Mouse (Mus musculus) lung, adult 2 months (tissue): ENCODE data around the gene Dpf1. TPM values are rescaled to one million over a fixed set of nuclear protein-coding genes. Genes with fewer than 3 reads are reported as not detected.

Source experiments
- DNase-seq: peaks from one replicate; pipeline ENCODE4 v3.0.0; 2022
- H3K4me1 ChIP-seq: fragments of 200-500 bp; 2 replicates; pipeline ENCODE4 v1.6.1; 2011; ENCODE audit warnings: low read length; ENCODE audit not compliant: control insufficient read depth, insufficient read depth
- H3K4me3 ChIP-seq: fragments of 200-500 bp; replicated peaks from 2 replicates; pipeline ENCODE3; 2011; ENCODE audit warnings: low read depth, mild to moderate bottlenecking, control low read depth, low read length; ENCODE audit errors: extremely low read depth
- CTCF ChIP-seq: fragments of 200-500 bp; IDR thresholded peaks from 2 replicates; pipeline ENCODE4 v1.5.1; 2011; ENCODE audit warnings: mild to moderate bottlenecking, low read length, control low read depth; ENCODE audit not compliant: insufficient read depth
- POLR2A ChIP-seq: fragments of 200-500 bp; IDR thresholded peaks from 2 replicates; pipeline ENCODE4 v1.6.1; 2011; ENCODE audit warnings: low read depth, mild to moderate bottlenecking, control low read depth, low read length, borderline replicate concordance; ENCODE audit errors: extremely low read depth
- WGBS: fragments of 180-500 bp; shearing (Covaris S2); methylation state at CpG from one replicate; pipeline ENCODE4 v1.1.7; 2018; 5-methylcytosine and 5-hydroxymethylcytosine counted together
- polyA plus RNA-seq: library from polyadenylated mRNA; depleted of rRNA; stranded (reverse); fragments of >200 nt; gene quantifications from 2 replicates; pipeline ENCODE4 v1.2.3, GENCODE M21; 2012

Gene Dpf1
- polyA plus RNA-seq, 1 experiment = 4.0 TPM

DNA sequence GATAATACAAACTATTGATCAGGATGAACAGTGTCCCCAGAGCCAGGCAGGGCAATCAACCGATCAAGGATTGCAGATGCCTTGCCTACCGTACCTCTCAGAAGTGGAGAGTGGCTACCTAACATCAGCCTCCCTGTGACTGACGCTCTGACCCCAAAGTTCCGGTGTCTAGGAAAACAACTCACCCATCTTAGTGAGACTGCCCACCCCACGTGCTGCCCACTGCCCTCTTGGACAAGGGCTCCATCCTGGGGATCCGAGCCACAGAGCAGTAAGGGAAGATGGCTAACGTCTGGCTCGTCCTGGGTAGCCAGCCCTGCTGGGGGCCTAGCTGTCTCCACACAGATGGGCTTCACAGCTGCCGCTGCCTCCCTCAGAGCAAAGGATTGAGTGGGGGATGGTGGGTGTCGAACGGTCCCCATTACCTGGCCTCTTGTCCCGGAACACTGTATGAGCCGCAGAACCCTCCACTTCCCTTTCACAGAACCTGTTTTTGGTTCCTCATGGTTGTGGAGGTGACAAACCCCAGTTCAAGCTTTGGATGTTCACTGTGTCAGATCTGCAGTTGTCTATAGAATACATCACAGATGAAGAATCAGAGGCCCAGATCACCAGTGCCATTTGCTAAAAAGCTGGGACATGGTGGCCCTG lies 9.5 kb upstream of the Dpf1 start:
- 68% methylated on average over 13 of the region's 13 CpGs for WGBS
- TF ChIP-seq POLR2A = no peak
- no peak for TF ChIP-seq CTCF
- Histone ChIP-seq H3K4me1 (peaks cover 3% of the 10 kb centered on the region; the same call in 1 of the 2 replicates), H3K4me3 (no peak overlapping the region)
- no peak for DNase-seq

DNA sequence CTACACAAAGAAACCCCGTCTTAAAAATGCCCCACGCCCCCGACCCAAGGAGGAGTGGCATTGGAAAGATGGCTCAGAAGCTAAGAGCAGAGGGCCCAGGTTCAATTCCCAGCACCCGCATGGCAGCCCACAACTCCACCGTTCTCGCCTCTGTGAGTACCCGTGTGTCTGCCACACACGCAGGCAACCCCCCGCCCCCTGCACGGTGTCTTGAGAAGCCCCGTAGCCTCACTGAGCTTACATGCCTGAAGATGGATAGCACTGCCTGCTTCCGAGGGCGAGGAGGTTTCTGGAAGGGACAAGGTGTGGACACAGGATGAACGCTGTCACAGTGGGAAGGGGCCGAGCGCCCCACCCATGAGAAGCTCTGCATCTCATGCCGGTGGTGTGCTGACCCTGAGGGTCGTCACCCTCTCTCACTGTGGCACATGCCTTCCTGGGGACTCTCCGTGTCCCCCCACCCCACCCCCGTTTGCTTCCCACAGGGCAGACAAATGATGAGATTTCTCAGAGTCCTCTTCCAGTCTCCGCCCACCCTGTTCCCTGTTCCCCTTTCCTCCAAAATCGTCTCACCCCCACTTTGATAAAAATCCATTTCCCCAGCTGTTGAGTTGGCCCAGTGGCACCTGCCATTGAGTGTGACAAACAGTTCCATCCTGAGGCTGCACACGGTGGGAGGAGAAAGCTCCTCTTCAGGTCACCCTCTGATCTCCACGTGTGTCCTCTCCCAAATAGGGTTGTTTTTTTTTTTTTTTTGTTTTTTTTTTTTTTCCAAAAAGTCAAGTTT lies 7.7 kb upstream of the Dpf1 start:
- H3K4me3 ChIP-seq = no peak overlapping the region
- TF ChIP-seq POLR2A = peak; percentile 37; the same call in 1 of the 2 replicates
- TF ChIP-seq CTCF = no peak
- no peak for DNase-seq
- H3K4me1 ChIP-seq = peaks cover 3% of the 10 kb centered on the region; the same call in 1 of the 2 replicates
- WGBS = 65% methylated on average over 24 of the region's 24 CpGs

GRCm38 (mm10) chr7:29296998-29297397 lies 6.8 kb upstream of the Dpf1 start:
- H3K4me3 ChIP-seq = no peak overlapping the region
- H3K4me1 ChIP-seq = peaks cover 3% of the 10 kb centered on the region; the same call in 1 of the 2 replicates
- TF ChIP-seq CTCF (peak; percentile 97), POLR2A (no peak)
- WGBS = 11% methylated on average over 10 of the region's 10 CpGs
- no peak for DNase-seq

DNA sequence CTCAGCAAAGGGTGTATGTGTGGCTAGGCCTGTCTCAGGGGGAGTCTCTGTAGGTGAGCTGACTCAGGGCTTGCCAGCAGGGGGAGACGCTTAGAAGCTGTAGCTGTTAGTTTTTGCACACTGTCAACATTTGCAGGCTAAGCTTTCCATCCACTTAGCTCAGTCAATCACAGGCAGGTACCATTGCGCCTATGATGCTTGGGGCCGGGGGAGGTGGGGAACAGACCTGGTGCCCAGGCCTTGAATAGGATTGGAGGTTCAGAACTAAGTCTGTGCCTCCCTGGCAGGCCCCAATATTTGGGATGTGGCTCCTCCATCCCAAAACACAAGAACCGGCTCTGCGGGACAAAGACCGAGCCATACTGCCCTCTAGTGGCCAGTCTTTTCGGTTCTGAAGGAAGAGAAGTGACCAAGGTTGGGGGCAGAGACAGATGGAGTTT lies 2.6 kb upstream of the Dpf1 start:
- 4% methylated on average over 7 of the region's 7 CpGs for WGBS
- peak; percentile 68 for TF ChIP-seq CTCF
- no peak for TF ChIP-seq POLR2A
- Histone ChIP-seq H3K4me1 (peaks cover 4% of the 10 kb centered on the region; the same call in 1 of the 2 replicates), H3K4me3 (no peak overlapping the region)
- peak; percentile 60 for DNase-seq

DNA sequence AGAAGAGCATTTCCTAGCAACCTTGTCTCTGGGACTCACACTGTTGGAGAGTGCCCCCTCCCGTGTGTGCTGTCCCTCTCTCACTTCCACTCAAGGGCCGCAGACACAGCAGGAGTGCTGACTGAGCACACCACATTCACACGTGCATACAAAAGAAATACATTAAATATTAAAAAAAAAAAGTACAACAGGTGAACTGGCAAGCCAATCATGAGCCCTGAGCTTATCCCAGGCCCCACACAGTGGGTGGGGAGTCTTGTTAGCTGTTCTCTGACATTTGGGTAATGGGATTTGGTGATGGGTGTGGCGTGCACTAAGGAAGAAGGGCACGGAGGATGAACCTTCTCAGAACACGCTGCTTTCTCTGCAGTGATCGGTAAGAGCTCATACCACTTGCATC lies 1.1 kb upstream of the Dpf1 start:
- TF ChIP-seq CTCF (no peak), POLR2A (no peak)
- peaks cover 9% of the 10 kb centered on the region; the same call in 1 of the 2 replicates for H3K4me1 ChIP-seq
- no peak overlapping the region for H3K4me3 ChIP-seq
- WGBS = 58% methylated on average over 7 of the region's 7 CpGs
- DNase-seq = no peak

GRCm38 (mm10) chr7:29304463-29305262 lies 912 bp downstream of the Dpf1 start:
- WGBS = 1% methylated on average over 48 of the region's 48 CpGs
- DNase-seq = no peak

DNA sequence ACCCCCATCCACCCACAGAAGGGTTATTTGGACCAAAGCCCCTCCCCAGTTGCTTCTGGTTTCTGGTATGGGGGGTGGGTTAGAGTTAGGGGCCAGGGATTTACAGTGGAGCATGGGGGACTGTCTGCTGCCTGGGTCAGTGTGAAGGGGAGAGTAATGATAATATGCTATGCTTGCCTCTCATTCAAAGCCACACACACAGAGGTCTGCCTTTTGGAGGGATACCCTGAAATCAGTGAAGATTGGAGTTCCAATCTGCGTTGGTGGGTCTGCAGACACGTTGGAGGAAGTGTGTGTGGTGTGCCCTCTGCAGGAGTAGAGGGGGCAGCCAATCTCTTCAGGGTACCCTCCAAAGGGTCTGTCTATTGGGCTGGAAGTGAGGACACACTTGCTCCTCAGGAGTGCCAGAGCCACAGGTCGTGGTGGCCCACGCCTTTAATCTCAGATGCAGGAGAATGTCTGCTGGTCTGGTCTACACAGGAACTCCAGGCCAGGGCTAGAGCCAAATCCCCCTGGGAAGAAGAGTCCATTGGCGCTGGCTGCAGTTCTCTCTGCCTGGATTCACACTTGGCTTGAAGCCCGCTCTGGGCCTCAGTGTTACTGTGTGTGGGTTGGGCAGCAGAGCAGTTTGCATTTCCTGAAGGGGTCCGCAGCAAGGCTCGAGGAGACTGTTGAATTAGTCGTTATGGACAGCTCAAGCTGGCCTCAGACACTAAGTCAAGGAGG lies 1.7 kb downstream of the Dpf1 start:
- TF ChIP-seq CTCF = no peak
- no peak for TF ChIP-seq POLR2A
- WGBS = 45% methylated on average over 9 of the region's 9 CpGs
- Histone ChIP-seq H3K4me1 (peaks cover 10% of the 10 kb centered on the region; the same call in 1 of the 2 replicates), H3K4me3 (no peak overlapping the region)
- DNase-seq = no peak

More at GRCm38 (mm10) chr7:29304463-29305262, 912 bp downstream of the Dpf1 start:
- TF ChIP-seq POLR2A = no peak
- TF ChIP-seq CTCF = no peak
- peaks cover 10% of the 10 kb centered on the region; the same call in 1 of the 2 replicates for H3K4me1 ChIP-seq
- no peak overlapping the region for H3K4me3 ChIP-seq

DNA sequence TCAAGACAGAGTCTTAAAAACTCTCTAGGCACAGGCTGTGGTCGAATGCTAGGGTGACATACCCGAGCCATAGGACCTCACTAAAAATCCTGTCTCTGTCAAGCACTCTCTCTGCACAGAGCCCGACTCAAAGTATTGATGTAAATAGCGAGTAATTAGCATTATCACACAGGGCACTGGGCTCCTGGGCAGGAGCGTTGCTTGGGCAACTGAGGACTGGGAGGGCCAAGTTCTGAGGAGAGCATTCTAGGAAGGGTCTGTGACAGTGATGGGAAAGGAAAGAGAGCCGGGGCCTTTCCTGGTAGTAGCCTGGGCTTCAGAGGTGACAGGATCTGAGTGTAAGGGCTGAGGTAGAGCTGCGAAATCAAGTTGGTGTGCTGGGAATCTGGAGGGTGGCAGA lies 2.4 kb downstream of the Dpf1 start:
- no peak for TF ChIP-seq POLR2A
- TF ChIP-seq CTCF = no peak
- no peak for DNase-seq
- WGBS = 60% methylated on average over 7 of the region's 7 CpGs
- peaks cover 10% of the 10 kb centered on the region; the same call in 1 of the 2 replicates for H3K4me1 ChIP-seq
- no peak overlapping the region for H3K4me3 ChIP-seq

DNA sequence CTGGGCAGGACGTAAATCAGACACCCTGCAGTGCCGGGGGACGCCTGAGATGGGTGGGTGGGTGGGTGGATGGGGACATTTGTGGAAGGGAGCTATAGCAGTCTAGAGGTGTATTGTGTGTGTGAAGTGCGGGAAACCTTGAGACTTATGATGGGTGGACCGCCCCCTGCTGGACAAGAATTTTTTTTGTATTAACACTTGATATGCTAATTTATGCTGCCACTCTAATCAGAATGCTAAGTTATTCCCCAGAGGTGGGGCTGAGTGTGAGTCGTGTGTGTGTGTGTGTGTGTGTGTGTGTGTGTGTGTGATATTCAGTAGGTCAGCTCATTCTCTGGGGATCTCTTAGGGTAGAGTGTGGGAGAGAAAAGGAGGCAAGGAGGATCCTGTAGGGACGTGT lies 2.9 kb downstream of the Dpf1 start:
- TF ChIP-seq CTCF (no peak), POLR2A (no peak)
- 29% methylated on average over 7 of the region's 7 CpGs for WGBS
- no peak overlapping the region for H3K4me3 ChIP-seq
- DNase-seq = no peak
- peaks cover 10% of the 10 kb centered on the region; the same call in 1 of the 2 replicates for H3K4me1 ChIP-seq
